Mouse (Mus musculus) right cerebral cortex, adult 18-20 months (tissue): ENCODE results near the gene OR5BS1P.
"Not testable (repeated sequence)": the region's sequence is repeated elsewhere in the genome, so short reads cannot be mapped to it uniquely, and the experiment has no call there.

Source experiments
- DNase-seq: peaks from one replicate; pipeline ENCODE4 v3.0.0; 2022; ENCODE audit warnings: mixed read lengths

OR5BS1P gene

GRCm38 (mm10) chr15:98469596-98469995 lies at the start of gene OR5BS1P:
OR5BS1P (plus strand) TSS chr15:98469896.
- DNase-seq = no peak

- no peak for DNase-seq
Measured at GRCm38 (mm10) chr15:98420897-98421296, 48.8 kb upstream of the OR5BS1P start.

GRCm38 (mm10) chr15:98424326-98424725 lies 45.4 kb upstream of the OR5BS1P start:
- no peak for DNase-seq

GRCm38 (mm10) chr15:98424753-98425152 lies 44.9 kb upstream of the OR5BS1P start:
- DNase-seq = no peak

- DNase-seq = no peak
Measured at GRCm38 (mm10) chr15:98425188-98425587, 44.5 kb upstream of the OR5BS1P start.

GRCm38 (mm10) chr15:98430925-98431324 lies 38.8 kb upstream of the OR5BS1P start, which contains the start of gene Olfr282:
Olfr282 (plus strand) TSS chr15:98431225.
- not testable (repeated sequence) for DNase-seq

GRCm38 (mm10) chr15:98444561-98444960 lies 25.1 kb upstream of the OR5BS1P start:
- no peak for DNase-seq

- DNase-seq = no peak
Measured at GRCm38 (mm10) chr15:98448521-98448920, 21.2 kb upstream of the OR5BS1P start.

- DNase-seq = no peak
Measured at GRCm38 (mm10) chr15:98452288-98452687, 17.4 kb upstream of the OR5BS1P start, which contains the start of gene Olfr281. Olfr281 (plus strand) TSS chr15:98452588.

GRCm38 (mm10) chr15:98471539-98471938 lies 1.8 kb downstream of the OR5BS1P start:
- no peak for DNase-seq

GRCm38 (mm10) chr15:98474958-98475357 lies 5.3 kb downstream of the OR5BS1P start:
- DNase-seq = no peak

- peak; percentile 17 for DNase-seq
Measured at GRCm38 (mm10) chr15:98475382-98475781, 5.7 kb downstream of the OR5BS1P start.

- no peak for DNase-seq
Measured at GRCm38 (mm10) chr15:98476281-98476680, 6.6 kb downstream of the OR5BS1P start.

- no peak for DNase-seq
Measured at GRCm38 (mm10) chr15:98479568-98480102, 9.9 kb downstream of the OR5BS1P start.

- no peak for DNase-seq
Measured at GRCm38 (mm10) chr15:98482701-98483100, 13.0 kb downstream of the OR5BS1P start, which contains the start of gene Lalba. Lalba (minus strand) TSS chr15:98482721.

- DNase-seq = no peak
Measured at GRCm38 (mm10) chr15:98483907-98484886, 14.5 kb downstream of the OR5BS1P start.

- no peak for DNase-seq
Measured at GRCm38 (mm10) chr15:98486433-98487021, 16.8 kb downstream of the OR5BS1P start.

GRCm38 (mm10) chr15:98491332-98491731 lies 21.6 kb downstream of the OR5BS1P start:
- no peak for DNase-seq

- no peak for DNase-seq
Measured at GRCm38 (mm10) chr15:98492102-98492501, 22.4 kb downstream of the OR5BS1P start, which contains the start of gene Olfr279. Olfr279 (plus strand) TSS chr15:98492402.

GRCm38 (mm10) chr15:98497631-98498030 lies 27.9 kb downstream of the OR5BS1P start:
- no peak for DNase-seq

GRCm38 (mm10) chr15:98503317-98503716 lies 33.6 kb downstream of the OR5BS1P start:
- no peak for DNase-seq

GRCm38 (mm10) chr15:98504514-98504913 lies 34.8 kb downstream of the OR5BS1P start:
- DNase-seq = no peak

- no peak for DNase-seq
Measured at GRCm38 (mm10) chr15:98506253-98506957, 36.7 kb downstream of the OR5BS1P start.
